Mouse (Mus musculus): ENCODE results near the gene Ubtd1.

- no peak for TF ChIP-seq POLR2A (IDR thresholded peaks at IDR 0.05; ENCODE audit: low read depth, low read length)
- no peak for TF ChIP-seq CTCF (IDR thresholded peaks at IDR 0.05; ENCODE audit: borderline replicate concordance, insufficient read depth, low read length)
Measured at GRCm38 (mm10) chr19:42000446-42000958, 18.9 kb downstream of the Ubtd1 start.

Measured in embryonic fibroblast, embryonic 13.5 days (primary cell).